Mouse (Mus musculus) CH12.LX (cell line): ENCODE measurements around the gene Nudt21. TPM values are rescaled to one million over a fixed set of nuclear protein-coding genes. Genes with fewer than 3 reads are reported as not detected.
A peak's percentile ranks its signal among the peaks of the same experiment; 100 is the strongest.

Source experiments
- DNase-seq: peaks from one replicate; pipeline ENCODE4 v3.0.0-alpha.2; 2013; ENCODE audit errors: extremely low read depth
- H3K27ac ChIP-seq: 2 replicates; pipeline ENCODE4 v1.5.1; 2012; ENCODE audit warnings: low read depth, mild to moderate bottlenecking, control low read depth, moderate library complexity; ENCODE audit not compliant: insufficient read depth
- H3K27me3 ChIP-seq: replicated peaks from 2 replicates; pipeline ENCODE3; 2012; ENCODE audit warnings: inconsistent platforms
- H3K36me3 ChIP-seq, 2 experiments: replicated peaks in 1 of 2; 2 replicates each; pipeline versions ENCODE3 to v1.6.1; 2012; ENCODE audit warnings: inconsistent platforms in 1 of 2, low read length in 1 of 2, mild to moderate bottlenecking in 1 of 2, mixed read lengths in 1 of 2, moderate library complexity in 1 of 2; ENCODE audit not compliant: control insufficient read depth in 1 of 2, insufficient read depth in 1 of 2
- H3K4me1 ChIP-seq, 2 experiments: 2 replicates each; pipeline ENCODE4 v1.6.1; 2012; ENCODE audit warnings: inconsistent platforms in 1 of 2, moderate library complexity in 1 of 2; ENCODE audit not compliant: insufficient read depth in 2 of 2, control insufficient read depth in 1 of 2
- H3K4me2 ChIP-seq: 2 replicates; pipeline ENCODE4 v1.6.1; 2012; ENCODE audit warnings: low read depth, mild to moderate bottlenecking, control low read depth; ENCODE audit not compliant: poor library complexity, insufficient read depth, severe bottlenecking
- H3K4me3 ChIP-seq, 3 experiments: fragments of 150-350 bp in 1 of 3; sonication (generic) in 1 of 3; replicated peaks in 1 of 3; 2 replicates each; pipeline versions ENCODE3 to v1.5.1; 2011 to 2012; ENCODE audit warnings: low read depth in 2 of 3, low read length in 2 of 3, mild to moderate bottlenecking in 2 of 3, moderate library complexity in 2 of 3, control low read depth in 1 of 3, improper control_type of control experiment in 1 of 3, inconsistent platforms in 1 of 3, mixed read lengths in 1 of 3; ENCODE audit not compliant: poor library complexity in 1 of 3
- H3K79me2 ChIP-seq: replicated peaks from 2 replicates; pipeline ENCODE4 v1.6.1; 2012; ENCODE audit warnings: mild to moderate bottlenecking, moderate library complexity; ENCODE audit not compliant: control insufficient read depth, poor library complexity, insufficient read depth, severe bottlenecking; ENCODE audit errors: extremely low read depth
- H3K9ac ChIP-seq: 2 replicates; pipeline ENCODE4 v1.6.1; 2012; ENCODE audit warnings: low read depth, mild to moderate bottlenecking, control low read depth, moderate library complexity; ENCODE audit not compliant: insufficient read depth
- H3K9me3 ChIP-seq: replicated peaks from 2 replicates; pipeline ENCODE3; 2012; ENCODE audit warnings: low read length, inconsistent platforms, mixed read lengths
- CHD2 ChIP-seq: IDR thresholded peaks from 2 replicates; pipeline ENCODE4 v1.6.1; 2011; ENCODE audit warnings: low read length, improper control_type of control experiment
- E2F4 ChIP-seq: IDR thresholded peaks from 2 replicates; pipeline ENCODE4 v1.6.1; 2011; ENCODE audit warnings: low read depth, low read length, improper control_type of control experiment; ENCODE audit not compliant: insufficient replicate concordance
- ELF1 ChIP-seq: IDR thresholded peaks from 2 replicates; pipeline ENCODE4 v1.6.1; 2014; ENCODE audit warnings: low read depth, mild to moderate bottlenecking, inconsistent platforms, low read length, improper control_type of control experiment
- ETS1 ChIP-seq: conservative IDR thresholded peaks from 2 replicates; pipeline ENCODE4 v1.6.1; 2012; ENCODE audit warnings: low read depth, mild to moderate bottlenecking, inconsistent platforms, low read length, improper control_type of control experiment, moderate library complexity
- GABPA ChIP-seq: IDR thresholded peaks from 2 replicates; pipeline ENCODE4 v1.6.1; 2012; ENCODE audit warnings: low read depth, low read length, improper control_type of control experiment, inconsistent platforms; ENCODE audit not compliant: insufficient replicate concordance
- HCFC1 ChIP-seq: IDR thresholded peaks from 2 replicates; pipeline ENCODE4 v1.6.1; 2012; ENCODE audit warnings: low read depth, mild to moderate bottlenecking, inconsistent platforms, low read length, improper control_type of control experiment
- IRF4 ChIP-seq: IDR thresholded peaks from 2 replicates; pipeline ENCODE4 v1.6.1; 2014; ENCODE audit warnings: low read depth, mild to moderate bottlenecking, inconsistent platforms, low read length, improper control_type of control experiment
- JUN ChIP-seq: IDR thresholded peaks from 2 replicates; pipeline ENCODE4 v1.6.1; 2011; ENCODE audit warnings: low read depth, mild to moderate bottlenecking, low read length, improper control_type of control experiment, moderate library complexity; ENCODE audit not compliant: insufficient read depth
- JUND ChIP-seq: conservative IDR thresholded peaks from 2 replicates; pipeline ENCODE4 v1.6.1; 2011; ENCODE audit warnings: low read depth, low read length, improper control_type of control experiment
- KAT2A ChIP-seq: IDR thresholded peaks from 2 replicates; pipeline ENCODE4 v1.6.1; 2012; ENCODE audit warnings: low read length, improper control_type of control experiment, inconsistent platforms; ENCODE audit not compliant: insufficient replicate concordance
- MAFK ChIP-seq: IDR thresholded peaks from 2 replicates; pipeline ENCODE4 v1.6.1; 2011; ENCODE audit warnings: low read length, improper control_type of control experiment; ENCODE audit not compliant: insufficient replicate concordance
- MAZ ChIP-seq: IDR thresholded peaks from 2 replicates; pipeline ENCODE4 v1.6.1; 2012; ENCODE audit warnings: low read depth, mild to moderate bottlenecking, inconsistent platforms, low read length, improper control_type of control experiment, moderate library complexity
- MEF2A ChIP-seq: IDR thresholded peaks from 2 replicates; pipeline ENCODE4 v1.6.1; 2014; ENCODE audit warnings: low read depth, mild to moderate bottlenecking, inconsistent platforms, low read length, improper control_type of control experiment, borderline replicate concordance
- MXI1 ChIP-seq: IDR thresholded peaks from 2 replicates; pipeline ENCODE4 v1.6.1; 2011; ENCODE audit warnings: mild to moderate bottlenecking, low read depth, low read length, improper control_type of control experiment
- MYC ChIP-seq: IDR thresholded peaks from 2 replicates; pipeline ENCODE4 v1.6.1; 2011; ENCODE audit warnings: low read depth, mild to moderate bottlenecking, improper control_type of control experiment, low read length
- NELFE ChIP-seq: IDR thresholded peaks from 2 replicates; pipeline ENCODE4 v1.6.1; 2011; ENCODE audit warnings: low read depth, low read length, improper control_type of control experiment
- NRF1 ChIP-seq: IDR thresholded peaks from 2 replicates; pipeline ENCODE4 v1.6.1; 2014; ENCODE audit warnings: low read depth, mild to moderate bottlenecking, inconsistent platforms, low read length, improper control_type of control experiment, moderate library complexity
- PAX5 ChIP-seq: IDR thresholded peaks from 2 replicates; pipeline ENCODE4 v1.6.1; 2012; ENCODE audit warnings: low read length, inconsistent platforms, mixed read lengths
- POLR2A ChIP-seq: IDR thresholded peaks from 2 replicates; pipeline ENCODE4 v1.6.1; 2011; ENCODE audit warnings: low read depth, mild to moderate bottlenecking, improper control_type of control experiment, low read length
- POLR2AphosphoS2 ChIP-seq: IDR thresholded peaks from 2 replicates; pipeline ENCODE4 v1.6.1; 2011; ENCODE audit warnings: low read depth, low read length, improper control_type of control experiment
- RCOR1 ChIP-seq: conservative IDR thresholded peaks from 2 replicates; pipeline ENCODE4 v1.6.1; 2012; ENCODE audit warnings: low read depth, mild to moderate bottlenecking, inconsistent platforms, low read length, improper control_type of control experiment
- SIN3A ChIP-seq: IDR thresholded peaks from 2 replicates; pipeline ENCODE4 v1.6.1; 2012; ENCODE audit warnings: low read length, improper control_type of control experiment, inconsistent platforms
- SMC3 ChIP-seq: IDR thresholded peaks from 2 replicates; pipeline ENCODE4 v1.6.1; 2011; ENCODE audit warnings: low read depth, low read length, improper control_type of control experiment
- TBP ChIP-seq: conservative IDR thresholded peaks from 2 replicates; pipeline ENCODE4 v1.6.1; 2011; ENCODE audit warnings: low read depth, low read length, improper control_type of control experiment
- TCF12 ChIP-seq: IDR thresholded peaks from 2 replicates; pipeline ENCODE4 v1.6.1; 2014; ENCODE audit warnings: low read depth, mild to moderate bottlenecking, inconsistent platforms, low read length, improper control_type of control experiment
- USF2 ChIP-seq: conservative IDR thresholded peaks from 2 replicates; pipeline ENCODE4 v1.6.1; 2011; ENCODE audit warnings: low read depth, low read length, improper control_type of control experiment
- ZKSCAN1 ChIP-seq: IDR thresholded peaks from 2 replicates; pipeline ENCODE4 v1.6.1; 2012; ENCODE audit warnings: low read depth, inconsistent platforms, low read length, improper control_type of control experiment, borderline replicate concordance
- ZMIZ1 ChIP-seq: IDR thresholded peaks from 2 replicates; pipeline ENCODE4 v1.6.1; 2012; ENCODE audit warnings: low read depth, mild to moderate bottlenecking, inconsistent platforms, low read length, improper control_type of control experiment
- dilution Hi-C: fragments of 300-500 bp; cut with MboI; formaldehyde crosslinking; loops from 2 replicates; pipeline ENCODE4 v1.14.3; 2020; ENCODE audit warnings: low sequenced_read_pairs; ENCODE audit not compliant: extremely low pct_unique_long_range_greater_than_20kb, extremely low pct_ligation_motif_present
- in situ Hi-C: fragments of 300-500 bp; cut with MboI; formaldehyde crosslinking; loops from 3 replicates; pipeline ENCODE4 v1.14.3; 2019; ENCODE audit warnings: low sequenced_read_pairs, low pct_ligation_motif_present, low pct_unique_long_range_greater_than_20kb, mixed read lengths
- polyA plus RNA-seq: library from polyadenylated mRNA; unstranded; fragments of >175 nt; gene quantifications from 2 replicates; pipeline ENCODE4 v1.2.1, GENCODE M21; 2012; ENCODE audit warnings: low read depth; ENCODE audit not compliant: insufficient read length
- total RNA-seq, 2 experiments: library from RNA; depleted of rRNA; stranded (reverse); fragments of 300-350 nt in 1 of 2; fragments of >200 nt in 1 of 2; gene quantifications; 2 replicates each; pipeline ENCODE4 v1.2.3; 2012 to 2014

Nudt21 gene
- 138 and 142 TPM in 2 replicates for total RNA-seq (2012; rRNA removed)
- 247 and 282 TPM in 2 replicates for total RNA-seq (2014; rRNA removed)
- polyA plus RNA-seq: 78.3 and 91.0 TPM in 2 replicates

- H3K27ac ChIP-seq: peak within 1 kb of the TSS; percentile 63
- H3K4me3 ChIP-seq: peak within 1 kb of the TSS; percentile 84 to 99 (median 92)
- H3K27me3 ChIP-seq: no peaks in the 10 kb centered on the region
- peaks cover 10 to 29% of the 10 kb centered on the region in 2 experiments for H3K36me3 ChIP-seq
- H3K79me2 ChIP-seq: peaks cover 51% of the 10 kb centered on the region
- peak; percentile 99 for DNase-seq
- H3K9ac ChIP-seq: peak within 1 kb of the TSS; percentile 97
- in situ Hi-C loops (no loop called here), dilution Hi-C loops (no loop called here)
- H3K4me2 ChIP-seq: peak within 1 kb of the TSS; percentile 99
- H3K9me3 ChIP-seq: no peaks in the 10 kb centered on the region
- TF ChIP-seq IRF4 (no peak; the same call in 1 of the 2 replicates), TBP (peak; percentile 81; the same call in 1 of the 2 replicates), ZMIZ1 (no peak), GABPA (peak; percentile 61; the same call in 1 of the 2 replicates), RCOR1 (no peak), PAX5 (no peak), CHD2 (peak; percentile 98), MYC (peak; percentile 52; the same call in 1 of the 2 replicates), ELF1 (peak; percentile 90), NELFE (peak; percentile 76), MAZ (no peak), E2F4 (no peak), SIN3A (peak; percentile 72), MXI1 (peak; percentile 80; the same call in 1 of the 2 replicates), JUN (peak; percentile 73), USF2 (no peak), ZKSCAN1 (no peak), ETS1 (no peak), MEF2A (no peak), MAFK (no peak), TCF12 (peak; percentile 74; the same call in 1 of the 2 replicates), NRF1 (peak; percentile 51; the same call in 1 of the 2 replicates), POLR2AphosphoS2 (no peak), KAT2A (peak; percentile 98), HCFC1 (peak; percentile 93), JUND (peak; percentile 49), SMC3 (no peak), POLR2A (peak; percentile 91)
- peaks cover 9 to 41% of the 10 kb centered on the region in 2 experiments for H3K4me1 ChIP-seq
Measured at GRCm38 (mm10) chr8:94036944-94037524, at the start of gene Nudt21, which contains the start of gene Ogfod1. Gene Nudt21 (minus strand): TSS chr8:94037031. Gene Ogfod1 (plus strand): TSS chr8:94037198.
